Mouse (Mus musculus) liver, postnatal 0 days (tissue): ENCODE measurements around the gene Fut8.

Source experiments
- CTCF ChIP-seq: sonication (generic); IDR thresholded peaks from 2 replicates; pipeline ENCODE4 v1.5.1; 2016; ENCODE audit warnings: antibody characterized with exemption, low read depth
- EP300 ChIP-seq: IDR thresholded peaks from 2 replicates; pipeline ENCODE4 v1.6.1; 2016; ENCODE audit warnings: antibody characterized with exemption, low read depth, mild to moderate bottlenecking

DNA sequence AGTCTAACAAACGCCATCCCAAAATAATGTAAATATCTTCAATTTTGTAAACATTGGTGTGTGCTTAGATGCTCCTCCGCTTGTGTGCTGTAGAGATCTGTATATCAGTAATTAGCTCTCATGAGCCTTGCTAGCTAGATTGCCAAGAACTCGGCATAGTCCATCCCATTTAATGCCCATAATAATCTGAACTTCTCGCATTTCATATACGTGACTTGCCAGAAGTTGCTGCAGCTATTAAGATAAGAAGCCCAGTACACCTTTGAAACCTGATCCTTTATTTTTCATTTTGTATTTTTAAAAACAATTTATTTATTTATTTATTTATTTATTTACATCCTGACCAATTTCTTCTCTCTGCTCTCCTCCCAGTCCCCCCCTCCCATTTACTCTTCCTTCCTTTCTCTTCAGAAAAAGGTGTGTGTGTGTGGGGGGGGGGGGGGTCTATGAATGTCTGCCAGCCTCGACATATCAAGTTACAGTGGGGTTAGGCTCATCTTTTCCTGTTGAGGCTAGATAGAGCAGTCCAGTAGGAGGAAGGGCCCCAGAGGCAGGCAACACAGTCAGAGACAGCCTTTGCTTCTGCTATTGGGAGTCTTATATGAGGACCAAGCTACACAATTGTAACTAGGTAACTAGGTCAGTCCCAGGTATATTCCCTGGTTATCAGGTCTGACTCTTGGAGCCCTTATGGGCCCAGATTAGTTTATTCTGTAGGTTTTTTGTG, 183.9 kb downstream of the Fut8 start:
- TF ChIP-seq CTCF, result no peak
- TF ChIP-seq EP300, result no peak
